Mouse (Mus musculus): ENCODE measurements at regions not wholly inside any gene's neighbourhood (a gene's known extent, or its start where the extent isn't known, plus 50 kb on each side); places are given as distances from the start of the nearest gene placed in this dataset.

GRCm38 (mm10) chr12:107723062-107723859 is 234.8 kb downstream of the 3110018I06Rik start:
- no peak for DNase-seq (ENCODE audit: low spot score)

GRCm38 (mm10) chr12:107723860-107724320 is 235.5 kb downstream of the 3110018I06Rik start:
- no peak for DNase-seq (ENCODE audit: low spot score)

- no peak for DNase-seq (ENCODE audit: low spot score)
Observed at GRCm38 (mm10) chr12:107724467-107724866, 236.0 kb downstream of the 3110018I06Rik start.

GRCm38 (mm10) chr12:107728865-107729264 is 240.4 kb downstream of the 3110018I06Rik start:
- DNase-seq (ENCODE audit: low spot score) = no peak

GRCm38 (mm10) chr12:107729301-107729700 is 240.9 kb downstream of the 3110018I06Rik start:
- no peak for DNase-seq (ENCODE audit: low spot score)

- DNase-seq (ENCODE audit: low spot score) = no peak
Observed at GRCm38 (mm10) chr12:107730940-107731339, 242.5 kb downstream of the 3110018I06Rik start.

GRCm38 (mm10) chr12:107734536-107734935 is 246.1 kb downstream of the 3110018I06Rik start:
- no peak for DNase-seq (ENCODE audit: low spot score)

- DNase-seq (ENCODE audit: low spot score) = no peak
Observed at GRCm38 (mm10) chr12:107742641-107743040, 254.2 kb downstream of the 3110018I06Rik start.

- no peak for DNase-seq (ENCODE audit: low spot score)
Observed at GRCm38 (mm10) chr12:107744822-107745221, 256.4 kb downstream of the 3110018I06Rik start.

- no peak for DNase-seq (ENCODE audit: low spot score)
Observed at GRCm38 (mm10) chr12:107748481-107749380, 254.7 kb downstream of the Bcl11b start.

GRCm38 (mm10) chr12:107749381-107750085 is 253.9 kb downstream of the Bcl11b start:
- no peak for DNase-seq (ENCODE audit: low spot score)

GRCm38 (mm10) chr12:107750285-107750927 is 253.0 kb downstream of the Bcl11b start:
- DNase-seq (ENCODE audit: low spot score) = no peak

GRCm38 (mm10) chr12:107752126-107752525 is 251.3 kb downstream of the Bcl11b start:
- DNase-seq (ENCODE audit: low spot score) = no peak

- DNase-seq (ENCODE audit: low spot score) = no peak
Observed at GRCm38 (mm10) chr12:107752587-107752986, 250.8 kb downstream of the Bcl11b start.

GRCm38 (mm10) chr12:107753022-107753421 is 250.4 kb downstream of the Bcl11b start:
- DNase-seq (ENCODE audit: low spot score) = no peak

- no peak for DNase-seq (ENCODE audit: low spot score)
Observed at GRCm38 (mm10) chr12:107753536-107753935, 249.9 kb downstream of the Bcl11b start.

GRCm38 (mm10) chr12:107754885-107755284 is 248.5 kb downstream of the Bcl11b start:
- no peak for DNase-seq (ENCODE audit: low spot score)

GRCm38 (mm10) chr12:107755820-107756517 is 247.4 kb downstream of the Bcl11b start:
- DNase-seq (ENCODE audit: low spot score) = peak; percentile 30

- DNase-seq (ENCODE audit: low spot score) = no peak
Observed at GRCm38 (mm10) chr12:107757184-107757583, 246.2 kb downstream of the Bcl11b start.

GRCm38 (mm10) chr12:107757996-107758791 is 245.2 kb downstream of the Bcl11b start:
- DNase-seq (ENCODE audit: low spot score) = no peak

All from urinary bladder, adult 2 months (tissue).